Mouse (Mus musculus) heart, adult 2 months (tissue): Measurements from ENCODE around the gene Ccnk.

Experiments
- CTCF ChIP-seq: fragments of 200-600 bp; IDR thresholded peaks from 2 replicates; pipeline ENCODE4 v1.8.1; 2022; ENCODE audit warnings: antibody characterized with exemption, mild to moderate bottlenecking, moderate library complexity
- EP300 ChIP-seq: fragments of 200-500 bp; IDR thresholded peaks from 2 replicates; pipeline ENCODE4 v1.6.1; 2011; ENCODE audit warnings: low read depth, low read length, control low read depth; ENCODE audit not compliant: insufficient read depth
- POLR2A ChIP-seq: fragments of 200-500 bp; IDR thresholded peaks from 2 replicates; pipeline ENCODE4 v1.6.1; 2011; ENCODE audit warnings: mild to moderate bottlenecking, low read depth, low read length, control low read depth; ENCODE audit not compliant: insufficient read depth

DNA sequence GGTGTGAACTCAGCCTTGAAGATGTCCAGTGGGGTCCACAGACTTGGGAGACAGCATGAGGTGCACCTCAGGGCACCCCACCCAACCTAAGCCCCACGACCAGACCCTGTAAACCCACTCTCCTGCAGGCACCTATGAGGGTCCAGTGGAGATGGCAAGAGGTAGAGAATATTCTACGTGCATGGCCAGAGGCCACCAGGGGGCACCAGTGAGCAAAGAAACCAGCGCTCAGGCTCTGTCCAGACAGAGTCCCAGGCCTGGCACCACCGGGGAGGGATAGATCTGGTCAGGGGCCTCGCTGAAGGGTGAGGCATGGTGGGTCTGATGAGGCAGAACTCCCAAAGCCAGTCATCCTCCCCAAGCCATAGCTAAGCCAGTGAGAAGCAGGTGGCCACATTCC, 27.3 kb downstream of the Ccnk start:
- TF ChIP-seq POLR2A (no peak), CTCF (peak; percentile 90), EP300 (no peak)
